Mouse (Mus musculus): Measurements from ENCODE around the gene Flot1. TPM values are rescaled to one million over a fixed set of nuclear protein-coding genes. Genes with fewer than 3 reads are reported as not detected.

Gene Flot1
- total and polyA plus RNA-seq, 2 experiments from 2014 or later: 122 to 124 TPM

DNA sequence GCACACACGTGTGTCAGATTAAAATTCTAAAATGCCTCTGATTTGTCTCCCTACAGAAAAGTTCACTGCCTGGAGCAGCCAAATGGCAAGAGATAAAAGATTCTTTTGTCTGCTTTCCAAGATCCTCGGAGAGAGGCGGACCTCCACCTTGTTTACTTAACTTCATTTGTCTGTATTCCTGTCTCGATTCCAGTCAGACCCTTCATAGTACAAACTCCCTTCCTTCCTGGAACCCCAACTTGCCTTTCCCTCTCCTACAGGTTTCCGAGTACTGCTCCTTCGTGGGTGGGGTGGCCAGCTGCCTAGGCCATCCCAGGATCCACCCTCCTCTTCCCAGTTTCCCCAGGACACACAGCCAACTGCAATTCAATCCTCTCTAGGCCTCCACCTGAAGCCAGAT lies 20.0 kb upstream of the Flot1 start:
- H3K4me3 ChIP-seq (ENCODE audit: low read depth, low read length): no peak overlapping the region
- no peaks in the 10 kb centered on the region for H3K9me3 ChIP-seq (ENCODE audit: low read length)
- H3K27ac ChIP-seq (ENCODE audit: low read depth, low read length): no peak overlapping the region
- H3K27me3 ChIP-seq (ENCODE audit: insufficient read depth, low read length): no peaks in the 10 kb centered on the region
- WGBS: 51% methylated on average over 6 of the region's 6 CpGs
- H3K36me3 ChIP-seq (ENCODE audit: insufficient read depth, low read length): no peaks in the 10 kb centered on the region
- H3K9ac ChIP-seq (replicated peaks; ENCODE audit: low read length, poor library complexity, severe bottlenecking): no peak overlapping the region
- peak; percentile 14 for DNase-seq (ENCODE audit: low spot score)
- no peaks in the 10 kb centered on the region for H3K4me1 ChIP-seq (ENCODE audit: insufficient read depth, low read length)
- no peak for TF ChIP-seq CTCF (IDR thresholded peaks at IDR 0.05)
- no peak overlapping the region for H3K4me2 ChIP-seq (ENCODE audit: low read depth, low read length, poor library complexity, severe bottlenecking)
- no peak for ATAC-seq (ENCODE audit: low FRiP score)

DNA sequence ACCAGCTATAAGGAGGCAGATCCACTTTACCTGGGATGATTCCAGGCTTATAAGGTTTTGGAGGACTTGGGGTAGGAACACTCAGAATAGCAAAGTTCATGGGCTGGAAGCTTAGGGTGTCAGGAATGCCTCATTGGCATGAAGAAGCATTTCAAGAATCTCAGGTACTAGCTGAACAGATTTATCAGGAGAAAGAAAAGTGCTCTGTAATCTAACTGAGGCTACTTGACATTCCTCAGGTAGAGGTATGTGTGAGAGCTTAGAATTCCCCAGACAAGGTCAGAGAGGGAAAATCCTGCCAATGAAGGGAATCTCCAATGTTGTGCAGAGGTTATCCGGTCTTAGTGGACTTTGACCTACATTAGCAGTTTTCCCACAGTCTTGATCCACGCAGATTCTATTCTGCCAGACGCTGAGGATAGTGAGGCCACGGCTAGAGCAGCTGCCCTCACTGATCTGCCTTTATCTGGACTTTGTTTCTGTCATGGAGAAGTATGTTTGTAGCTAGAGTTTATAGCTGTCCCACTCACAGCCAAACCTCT lies 19.1 kb upstream of the Flot1 start:
- Histone ChIP-seq H3K4me3 (ENCODE audit: low read depth, low read length) (no peak overlapping the region), H3K27ac (ENCODE audit: low read depth, low read length) (no peak overlapping the region), H3K36me3 (ENCODE audit: insufficient read depth, low read length) (no peaks in the 10 kb centered on the region), H3K9ac (replicated peaks; ENCODE audit: low read length, poor library complexity, severe bottlenecking) (no peak overlapping the region), H3K4me2 (ENCODE audit: low read depth, low read length, poor library complexity, severe bottlenecking) (no peak overlapping the region), H3K4me1 (ENCODE audit: insufficient read depth, low read length) (no peaks in the 10 kb centered on the region), H3K9me3 (ENCODE audit: low read length) (no peaks in the 10 kb centered on the region), H3K27me3 (ENCODE audit: insufficient read depth, low read length) (no peaks in the 10 kb centered on the region)
- TF ChIP-seq CTCF (IDR thresholded peaks at IDR 0.05): no peak
- DNase-seq (ENCODE audit: low spot score) (no peak), ATAC-seq (ENCODE audit: low FRiP score) (no peak)
- 92% methylated on average over 4 of the region's 4 CpGs for WGBS

DNA sequence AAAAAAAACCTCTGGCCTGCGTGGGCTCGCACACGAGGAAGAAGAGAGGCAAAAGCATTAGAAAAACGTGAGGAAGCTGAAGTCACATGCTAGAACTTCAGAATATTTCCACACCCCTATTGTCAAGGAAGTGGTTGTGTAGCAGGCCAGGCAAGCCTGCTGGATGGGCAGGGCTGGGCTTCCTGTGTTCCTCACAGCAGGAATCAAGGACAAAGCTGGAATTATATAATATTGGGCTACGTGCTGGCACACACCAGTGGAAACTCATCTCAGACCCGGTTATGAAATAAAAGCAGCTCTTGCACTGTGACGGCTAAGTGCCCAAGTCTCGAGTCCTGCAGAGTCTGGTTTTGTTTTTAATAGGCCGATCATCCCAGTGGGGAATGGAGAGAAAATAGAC lies 15.0 kb upstream of the Flot1 start:
- ATAC-seq (ENCODE audit: low FRiP score): no peak
- Histone ChIP-seq H3K9me3 (ENCODE audit: low read length) (no peaks in the 10 kb centered on the region), H3K4me1 (ENCODE audit: insufficient read depth, low read length) (no peaks in the 10 kb centered on the region), H3K27ac (ENCODE audit: low read depth, low read length) (no peak overlapping the region), H3K4me3 (ENCODE audit: low read depth, low read length) (no peak overlapping the region), H3K9ac (replicated peaks; ENCODE audit: low read length, poor library complexity, severe bottlenecking) (no peak overlapping the region), H3K4me2 (ENCODE audit: low read depth, low read length, poor library complexity, severe bottlenecking) (no peak overlapping the region), H3K27me3 (ENCODE audit: insufficient read depth, low read length) (no peaks in the 10 kb centered on the region), H3K36me3 (ENCODE audit: insufficient read depth, low read length) (no peaks in the 10 kb centered on the region)
- DNase-seq (ENCODE audit: low spot score): peak; percentile 10
- WGBS: 68% methylated on average over 9 of the region's 9 CpGs
- no peak for TF ChIP-seq CTCF (IDR thresholded peaks at IDR 0.05)

- Histone ChIP-seq H3K4me2 (ENCODE audit: low read depth, low read length, poor library complexity, severe bottlenecking) (no peak overlapping the region), H3K4me1 (ENCODE audit: insufficient read depth, low read length) (no peaks in the 10 kb centered on the region), H3K27ac (ENCODE audit: low read depth, low read length) (no peak overlapping the region), H3K27me3 (ENCODE audit: insufficient read depth, low read length) (no peaks in the 10 kb centered on the region), H3K9me3 (ENCODE audit: low read length) (no peaks in the 10 kb centered on the region), H3K36me3 (ENCODE audit: insufficient read depth, low read length) (no peaks in the 10 kb centered on the region), H3K4me3 (ENCODE audit: low read depth, low read length) (no peak overlapping the region), H3K9ac (replicated peaks; ENCODE audit: low read length, poor library complexity, severe bottlenecking) (no peak overlapping the region)
- DNase-seq (ENCODE audit: low spot score): no peak
- ATAC-seq (ENCODE audit: low FRiP score): no peak
- 85% methylated on average over 11 of the region's 11 CpGs for whole genome bisulfite sequencing
- TF ChIP-seq CTCF (IDR thresholded peaks at IDR 0.05): no peak
These were observed 13.6 kb upstream of the Flot1 start for GRCm38 (mm10) chr17:35809395-35809794.

DNA sequence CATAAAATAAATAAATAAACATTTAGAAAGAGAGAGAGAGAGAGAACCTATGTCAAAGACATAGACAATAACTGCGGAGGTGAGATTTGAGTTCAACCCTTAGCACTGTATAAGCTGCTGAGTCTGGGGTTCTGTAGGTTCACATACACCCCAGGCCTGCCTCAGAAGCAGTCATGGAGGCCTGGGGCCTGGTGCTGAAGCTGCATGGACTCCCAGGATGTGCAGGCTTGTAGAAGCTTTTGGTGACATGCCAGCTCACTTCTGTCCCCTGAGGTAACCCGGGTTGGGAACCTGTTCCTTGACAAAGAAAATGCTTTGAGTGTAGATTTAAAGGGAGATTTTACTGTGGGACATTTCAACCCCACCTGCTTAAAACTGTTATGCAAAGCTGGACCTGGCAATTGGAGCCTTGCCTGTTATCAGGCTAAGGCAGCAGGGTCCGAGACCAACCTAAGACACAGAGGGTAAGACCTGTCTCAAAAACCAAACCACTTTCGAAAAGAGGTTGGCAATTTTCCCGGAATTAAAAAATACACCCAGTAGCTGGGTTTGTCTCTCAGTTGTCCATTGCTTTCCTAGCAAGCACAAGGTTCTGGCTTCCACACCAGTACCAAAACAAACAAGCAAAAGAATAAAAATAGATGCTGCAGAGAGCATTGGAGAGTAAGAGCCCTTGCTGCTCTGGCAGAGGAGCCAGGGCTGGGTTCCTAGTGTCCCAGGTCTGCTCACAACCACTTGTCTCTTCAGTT lies 12.0 kb upstream of the Flot1 start:
- ATAC-seq (ENCODE audit: low FRiP score) (no peak), DNase-seq (ENCODE audit: low spot score) (no peak)
- 83% methylated on average over 5 of the region's 5 CpGs for WGBS
- no peak for TF ChIP-seq CTCF (IDR thresholded peaks at IDR 0.05)
- Histone ChIP-seq H3K36me3 (ENCODE audit: insufficient read depth, low read length) (no peaks in the 10 kb centered on the region), H3K9ac (replicated peaks; ENCODE audit: low read length, poor library complexity, severe bottlenecking) (no peak overlapping the region), H3K9me3 (ENCODE audit: low read length) (no peaks in the 10 kb centered on the region), H3K27me3 (ENCODE audit: insufficient read depth, low read length) (no peaks in the 10 kb centered on the region), H3K27ac (ENCODE audit: low read depth, low read length) (no peak overlapping the region), H3K4me2 (ENCODE audit: low read depth, low read length, poor library complexity, severe bottlenecking) (no peak overlapping the region), H3K4me1 (ENCODE audit: insufficient read depth, low read length) (no peaks in the 10 kb centered on the region), H3K4me3 (ENCODE audit: low read depth, low read length) (no peak overlapping the region)

DNA sequence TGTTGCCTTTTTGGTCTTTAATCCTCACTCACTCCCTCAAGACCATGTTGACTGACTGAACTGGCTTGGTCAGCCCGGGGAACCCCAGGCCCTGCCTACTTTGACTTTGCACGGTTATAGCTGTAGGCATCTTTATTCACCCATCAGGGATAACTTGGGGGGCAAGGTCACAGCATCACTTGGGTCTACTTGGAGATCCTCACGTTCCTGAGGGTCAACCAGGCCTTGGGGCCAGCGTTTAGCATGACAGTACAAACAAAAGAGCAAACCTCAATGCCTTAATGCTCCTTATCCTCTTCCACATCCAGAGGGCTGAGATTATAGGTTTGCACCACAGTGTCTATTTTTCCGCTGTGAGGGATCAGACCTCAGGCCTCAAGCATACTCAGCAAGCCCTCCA lies 10.7 kb upstream of the Flot1 start:
- WGBS: 77% methylated on average over 5 of the region's 5 CpGs
- Histone ChIP-seq H3K9me3 (ENCODE audit: low read length) (no peaks in the 10 kb centered on the region), H3K27ac (ENCODE audit: low read depth, low read length) (no peak overlapping the region), H3K9ac (replicated peaks; ENCODE audit: low read length, poor library complexity, severe bottlenecking) (no peak overlapping the region), H3K27me3 (ENCODE audit: insufficient read depth, low read length) (no peaks in the 10 kb centered on the region), H3K36me3 (ENCODE audit: insufficient read depth, low read length) (no peaks in the 10 kb centered on the region), H3K4me3 (ENCODE audit: low read depth, low read length) (no peak overlapping the region), H3K4me1 (ENCODE audit: insufficient read depth, low read length) (no peaks in the 10 kb centered on the region), H3K4me2 (ENCODE audit: low read depth, low read length, poor library complexity, severe bottlenecking) (no peak overlapping the region)
- TF ChIP-seq CTCF (IDR thresholded peaks at IDR 0.05): no peak
- DNase-seq (ENCODE audit: low spot score): no peak
- ATAC-seq (ENCODE audit: low FRiP score): no peak
